12 mouse cellular contexts compared by ENCODE assay signal in the genomic region with DNA sequence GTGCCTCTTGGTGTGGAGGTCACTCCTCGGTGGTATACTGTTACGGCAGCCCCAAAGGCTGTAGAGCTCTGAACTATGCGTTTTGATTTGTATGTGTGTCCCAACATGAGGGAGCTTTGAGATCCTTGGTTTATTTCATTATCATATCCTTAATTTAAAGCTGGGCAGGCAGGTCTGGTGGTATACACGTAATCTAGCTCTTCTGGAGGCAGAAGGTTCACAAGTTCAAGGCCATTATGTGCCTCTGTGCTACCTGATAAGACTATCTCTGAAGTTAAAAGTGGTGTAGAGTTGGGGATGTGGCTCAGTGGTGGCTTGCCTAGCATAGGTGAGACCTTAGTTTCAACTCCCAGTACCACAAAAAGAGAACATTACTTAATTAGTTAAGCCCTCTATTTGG.
"Had no signal": no experiment of that assay in that cellular context is flagged by ENCODE, and none has a peak within 500 bp of the region (broad histone marks: within the 10 kb centered on the region; RNA-seq: fewer than 3 reads in every experiment).

No protein-coding gene starts in this region.

- H3K9me3 ChIP-seq: limb, embryonic 13.5 days; liver, embryonic 15.5 days had no signal

- H3K4me2 ChIP-seq: limb, embryonic 13.5 days; liver, embryonic 15.5 days; midbrain, embryonic 11.5 days had no signal

- H3K27me3 ChIP-seq: limb, embryonic 13.5 days; liver, embryonic 15.5 days; megakaryocyte, embryonic 14.5 days had no signal

- DNase-seq: kidney, adult 9 months; kidney, postnatal 14 days; left cerebral cortex, postnatal 4 days; lung, adult 2 months; lung, postnatal 14 days; midbrain, embryonic 14.5 days; thymus, adult 18-20 months; thymus, postnatal 36 days had no signal

- H3K36me3 ChIP-seq: limb, embryonic 13.5 days; liver, embryonic 15.5 days had no signal

- H3K27ac ChIP-seq: limb, embryonic 13.5 days; liver, embryonic 15.5 days had no signal

- H3K4me3 ChIP-seq: limb, embryonic 13.5 days; liver, embryonic 15.5 days had no signal

- H3K9ac ChIP-seq: limb, embryonic 13.5 days; liver, embryonic 15.5 days had no signal
